Comparison of ENCODE assay signal across 8 mouse cellular contexts in the genomic region with DNA sequence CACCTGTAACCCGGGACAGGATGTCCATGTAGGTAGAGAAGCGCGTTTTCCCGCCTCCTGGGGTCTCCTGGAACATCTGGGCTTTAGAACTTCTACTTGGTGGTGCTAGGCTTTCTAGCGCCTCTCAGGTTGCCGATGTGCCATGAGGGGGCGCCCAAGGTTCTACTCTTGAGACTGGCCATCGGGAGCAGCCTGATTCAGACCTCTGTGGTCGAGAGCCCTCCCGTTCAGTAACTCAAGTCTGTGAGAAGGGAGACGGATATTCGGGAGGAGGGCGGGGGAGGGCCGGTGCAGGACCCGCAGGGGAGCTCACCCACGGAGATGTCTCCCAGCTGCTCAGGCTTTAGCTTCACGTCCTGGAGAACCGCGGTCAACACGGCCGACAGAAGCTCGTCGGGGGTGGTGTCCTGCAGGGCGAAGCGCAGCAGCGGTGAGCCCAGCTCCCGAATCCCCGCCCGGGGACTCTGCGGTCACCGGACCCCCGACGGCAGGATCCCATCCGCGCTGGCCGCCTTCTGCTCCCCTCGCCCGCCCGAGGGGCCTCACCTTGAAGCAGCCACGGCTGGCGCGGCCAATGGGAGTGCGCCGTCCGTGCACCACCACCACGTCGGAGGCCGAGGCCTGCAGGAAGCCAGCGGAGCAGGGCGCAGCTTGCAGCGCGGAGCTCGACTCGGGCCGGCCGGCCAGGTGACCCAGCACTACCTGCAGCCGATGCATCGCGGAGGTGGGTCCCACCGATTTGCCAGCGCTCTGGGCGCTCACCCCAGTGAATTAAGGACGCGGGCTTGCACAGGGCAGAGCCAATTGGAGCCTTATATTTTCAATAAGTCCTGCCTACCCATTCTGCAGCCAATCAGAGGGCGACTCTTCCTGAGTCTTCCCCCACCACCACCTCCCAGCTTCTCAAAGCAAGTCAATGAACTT. TPM values are rescaled to one million over a fixed set of nuclear protein-coding genes. Genes with fewer than 3 reads are reported as not detected.
DNase-seq lines count a peak whose midpoint lies in the region; ATAC-seq lines count a peak whose summit lies in the region.

TSS of gene Acaa1b (minus strand) at position 816 of the 924 bp plus-strand sequence.

- peak; percentile 92 for DNase-seq in R1 (ENCODE audit: low read depth, low spot score)
- DNase-seq in cerebellum, postnatal 10 days: peak; percentile 91 to 92
- peak; percentile 39 to 61 for DNase-seq in frontal cortex, postnatal 14 days (ENCODE audit: low spot score in 2 of 2)
- peak; percentile 88 for DNase-seq in hindbrain, embryonic 11.5 days (ENCODE audit: low spot score)
- DNase-seq in layer of hippocampus, postnatal 10 days (ENCODE audit: low spot score in 2 of 2): peak; percentile 76 to 84
- peak; percentile 90 for DNase-seq in lung, postnatal 10 days
- DNase-seq in retina, embryonic 14.5 days (ENCODE audit: low spot score): peak; percentile 90
- DNase-seq in urinary bladder, adult 2 months (ENCODE audit: low spot score): peak; percentile 73

- peak; percentile 92 for ATAC-seq in hindbrain, embryonic 11.5 days (ENCODE audit: low FRiP score)

- no peak within 1 kb of the TSS for H3K27ac ChIP-seq in hindbrain, embryonic 11.5 days (ENCODE audit: low read depth, low read length)

- no peak within 1 kb of the TSS for H3K9ac ChIP-seq in hindbrain, embryonic 11.5 days (ENCODE audit: low read depth, low read length)

- H3K4me1 ChIP-seq in hindbrain, embryonic 11.5 days (replicated peaks; ENCODE audit: control insufficient read depth, insufficient read depth, low read length): no peaks in the 10 kb centered on the region

- peaks cover 5% of the 10 kb centered on the region; the same call in 1 of the 2 replicates for H3K27me3 ChIP-seq in hindbrain, embryonic 11.5 days (ENCODE audit: control insufficient read depth, insufficient read depth, low read length)

- peak within 1 kb of the TSS; percentile 58 for H3K4me2 ChIP-seq in hindbrain, embryonic 11.5 days (replicated peaks; ENCODE audit: low read depth, low read length)

- H3K4me3 ChIP-seq in hindbrain, embryonic 11.5 days (ENCODE audit: low read depth, low read length): peak within 1 kb of the TSS; percentile 47

- H3K9me3 ChIP-seq in hindbrain, embryonic 11.5 days (ENCODE audit: control insufficient read depth, low read length): no peaks in the 10 kb centered on the region

- no peaks in the 10 kb centered on the region for H3K36me3 ChIP-seq in hindbrain, embryonic 11.5 days (ENCODE audit: control insufficient read depth, insufficient read depth, low read length)

- 1% methylated on average over 59 of the region's 65 CpGs for WGBS in hindbrain, embryonic 11.5 days

RNA-seq across cellular contexts. Expression of gene Acaa1b, which starts in this region (rescaled TPM):
- 1.4 and 1.7 TPM in 2 replicates for polyA plus RNA-seq in hindbrain, embryonic 11.5 days (2014; fragmentation: Nextera tagmentation; extraction: Ambion mirVana)
- total RNA-seq in layer of hippocampus, postnatal 10 days (2021): 1 to 10 TPM; 2.1 to 2.5 TPM
- polyA plus RNA-seq in urinary bladder, adult 2 months (2012; rRNA removed): 206 and 222 TPM in 2 replicates

Comparison
In these comparisons a context has a peak if more than half of its experiments do, and no peak if none do; other contexts are left out.
1. RNA of gene Acaa1b (polyA plus RNA-seq): 206 to 222 TPM in urinary bladder, adult 2 months; 1.4 to 1.7 TPM in hindbrain, embryonic 11.5 days; every median in the first group is over 10 times any median in the second.
2. Peak in every context shown above with its lines, with median percentiles within 50 percentile points of each other: DNase-seq.